Mouse (Mus musculus): ENCODE results near the gene Prkd2.
A peak's percentile ranks its signal among the peaks of the same experiment; 100 is the strongest.

Gene Prkd2

DNA sequence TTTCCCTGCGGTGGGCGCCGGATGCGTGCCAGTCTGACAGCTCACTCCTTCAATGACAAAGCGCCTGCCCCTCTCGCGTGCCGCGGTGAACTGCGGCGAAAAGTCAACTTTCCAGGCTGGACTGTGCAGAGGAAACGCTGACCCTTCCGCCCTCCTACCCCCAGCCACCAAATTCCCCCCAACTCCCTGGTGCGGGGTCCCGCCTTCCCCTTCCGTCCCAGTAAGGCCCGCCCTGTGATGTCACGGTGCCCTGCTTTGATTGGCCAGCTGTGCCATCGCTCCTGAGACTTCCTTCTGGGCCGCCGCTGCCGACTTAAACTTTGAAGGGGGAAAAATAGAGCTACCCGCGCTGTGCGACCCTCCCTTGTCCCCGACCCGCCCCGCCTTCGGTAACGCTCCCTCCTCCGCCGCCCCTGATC is at the start of gene Prkd2:
Prkd2 (plus strand) TSS at position 258 of the 419 bp plus-strand sequence.
- DNase-seq: peak; percentile 96

DNA sequence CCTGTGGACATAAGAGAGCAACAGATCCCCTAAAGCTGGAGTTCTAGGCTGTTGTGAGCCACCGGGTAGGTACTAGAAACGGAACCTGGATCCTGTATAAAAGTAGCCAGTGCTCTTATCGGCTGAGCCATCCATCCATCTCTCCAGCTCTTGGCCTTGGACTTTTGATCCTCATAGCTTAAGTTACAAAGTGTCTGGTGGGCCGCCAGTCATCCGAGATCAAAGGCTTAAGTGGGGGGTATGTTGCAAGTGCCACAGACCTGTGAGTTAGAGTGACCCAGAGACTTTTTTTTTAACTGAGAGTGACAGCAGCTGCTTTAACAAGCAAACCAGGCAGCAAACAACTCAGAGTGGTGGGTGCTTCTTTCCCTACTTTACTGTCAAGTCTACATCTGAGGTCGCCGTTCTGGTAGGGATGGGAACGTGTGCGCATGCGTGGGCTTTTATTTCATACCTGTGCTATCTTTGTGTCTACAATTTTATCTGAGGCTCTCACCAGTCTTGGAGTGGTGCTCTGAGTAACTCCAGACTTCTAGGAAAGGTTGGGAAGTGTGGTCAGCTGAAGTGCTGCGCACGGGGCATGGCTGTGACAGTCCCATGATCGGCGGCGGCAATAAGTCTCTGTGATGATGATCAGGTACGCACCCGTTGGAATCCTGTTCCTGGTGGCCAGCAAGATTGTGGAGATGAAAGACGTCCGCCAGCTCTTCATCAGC is 49.5 kb upstream of the Prkd2 start:
- no peak for DNase-seq

DNA sequence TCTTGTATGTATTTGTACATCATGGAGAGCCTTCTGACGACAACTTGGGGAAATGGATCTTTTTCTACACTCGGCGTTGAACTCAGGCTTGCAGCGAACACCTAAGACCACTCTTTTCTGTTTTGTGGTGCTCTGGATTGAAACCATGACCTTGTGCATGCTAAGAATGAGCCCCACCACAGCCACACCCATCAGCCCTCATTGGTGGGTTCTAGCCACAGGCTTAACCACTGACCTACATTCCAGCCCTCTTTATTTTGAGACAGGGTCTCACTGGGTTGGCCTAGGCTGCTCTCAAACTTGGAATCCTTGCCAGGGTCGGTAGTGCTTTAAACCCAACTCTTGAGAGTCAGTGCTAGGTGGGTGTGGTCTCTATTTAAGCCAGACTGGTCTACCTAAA is 47.8 kb upstream of the Prkd2 start:
- no peak for DNase-seq

DNA sequence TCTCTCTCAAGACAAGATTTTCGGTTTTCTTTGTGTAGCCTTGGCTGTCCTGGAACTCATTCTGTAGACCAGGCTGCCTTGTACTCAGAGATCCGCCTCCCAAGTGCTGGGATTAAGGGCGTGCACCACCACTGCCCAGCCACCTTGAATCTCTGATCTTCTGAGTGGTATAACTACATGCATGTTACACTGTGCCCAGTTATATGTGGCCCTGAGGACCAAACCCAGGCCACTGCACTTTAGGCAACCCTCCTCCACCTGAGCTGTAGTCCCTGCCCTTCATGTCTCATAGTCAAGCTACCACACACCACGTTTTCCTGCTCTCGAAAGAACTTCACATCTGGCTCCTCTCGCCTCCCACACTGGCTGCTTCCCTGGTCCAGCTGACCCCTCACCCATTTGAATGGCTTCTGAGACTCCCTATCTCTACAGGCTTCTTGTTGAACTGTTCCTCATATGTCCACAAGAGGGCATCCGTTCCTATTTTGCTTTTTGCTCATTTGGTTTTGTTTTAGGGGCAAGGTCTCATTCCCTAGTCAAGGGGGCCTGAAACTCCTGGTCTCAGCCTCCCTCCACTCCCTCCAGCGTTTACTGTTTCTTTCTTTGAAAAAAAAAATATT is 38.2 kb upstream of the Prkd2 start:
- peak in 1 of 2 experiments; percentile 28 for DNase-seq

DNA sequence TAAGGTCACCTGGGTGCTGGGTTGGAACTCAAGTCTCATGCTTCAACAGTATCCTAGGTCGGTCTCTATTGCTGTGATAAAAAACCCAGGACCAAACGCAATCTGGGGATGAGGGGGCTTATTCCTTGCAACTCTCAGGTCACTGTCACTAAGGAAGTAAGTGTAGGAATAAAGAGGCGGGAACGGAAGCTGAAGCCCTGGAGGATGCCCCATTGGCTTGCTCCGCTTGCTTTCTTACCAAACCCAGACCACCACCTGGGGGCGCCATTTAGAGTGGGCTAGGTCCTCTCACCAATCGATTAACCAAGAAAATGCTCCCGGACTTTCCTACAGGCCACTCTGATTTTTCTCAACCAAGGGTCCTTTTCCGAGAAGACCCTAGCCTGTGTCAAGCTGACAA is 34.8 kb upstream of the Prkd2 start:
- peak in 1 of 2 experiments; percentile 23 for DNase-seq

DNA sequence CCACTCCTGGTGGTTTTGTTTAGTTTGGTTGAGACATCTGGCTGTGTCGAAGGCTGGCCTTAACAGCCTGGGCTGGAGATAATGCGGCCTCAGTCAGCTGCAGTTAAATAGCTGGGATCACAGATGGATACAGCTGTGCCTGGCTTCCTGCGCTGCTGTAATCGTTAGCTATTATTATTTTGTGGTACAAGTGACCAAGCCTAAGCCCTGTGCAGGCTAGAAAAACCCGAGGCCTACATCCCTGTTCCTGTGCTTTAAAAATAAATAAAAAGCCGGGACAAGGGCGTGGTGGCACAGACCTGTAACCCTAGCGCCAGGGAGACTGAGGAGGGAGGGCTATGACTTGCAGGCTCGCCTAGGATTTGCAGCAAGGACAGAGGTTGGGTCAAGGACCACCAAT is 34.1 kb upstream of the Prkd2 start:
- no peak for DNase-seq

DNA sequence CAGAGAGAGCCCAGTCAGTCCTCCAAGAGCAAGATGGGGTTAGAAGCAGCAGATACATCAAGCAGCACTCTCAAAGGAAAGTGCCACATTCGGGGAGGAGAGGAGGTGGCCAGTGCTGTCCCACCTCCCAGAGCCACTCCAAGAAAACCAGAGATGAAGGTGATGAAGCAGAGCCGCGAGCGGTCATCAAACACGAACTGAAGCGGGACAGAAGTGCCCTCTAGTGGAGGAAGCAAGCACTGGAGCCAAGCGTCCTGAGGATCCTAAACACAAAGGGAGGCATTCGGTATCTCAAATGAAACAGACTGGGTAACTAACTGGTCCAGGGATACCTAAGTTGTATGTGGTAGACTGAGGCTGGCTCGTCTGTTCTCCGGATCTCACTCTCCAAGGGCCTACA is 33.0 kb upstream of the Prkd2 start:
- peak; percentile 82 to 85 for DNase-seq

DNA sequence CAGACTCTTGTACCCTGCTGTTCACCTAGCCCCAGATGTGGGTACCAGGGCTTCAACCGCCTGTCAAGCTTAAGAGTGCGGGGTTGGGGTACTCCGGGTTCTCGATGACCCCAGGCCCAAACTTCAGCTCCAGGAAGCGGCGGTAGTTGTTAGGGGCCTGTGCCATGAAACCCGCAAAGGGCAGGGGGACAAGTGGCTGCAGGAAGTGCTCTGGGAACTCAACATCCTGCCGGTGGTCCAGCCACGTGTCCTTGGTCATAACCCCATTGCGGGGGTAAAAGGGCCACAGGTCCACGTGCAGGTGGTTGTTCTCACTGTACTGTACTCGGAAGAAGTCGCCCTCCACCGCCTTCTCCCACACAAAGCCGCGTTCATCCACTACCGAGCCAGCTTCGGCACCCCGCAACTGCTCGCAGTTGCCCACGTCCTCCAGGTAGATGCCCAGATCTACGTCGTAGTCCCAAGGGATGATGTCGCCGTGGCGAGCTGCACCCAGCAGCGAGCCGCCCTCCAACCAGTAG is 32.2 kb upstream of the Prkd2 start:
- no peak for DNase-seq

DNA sequence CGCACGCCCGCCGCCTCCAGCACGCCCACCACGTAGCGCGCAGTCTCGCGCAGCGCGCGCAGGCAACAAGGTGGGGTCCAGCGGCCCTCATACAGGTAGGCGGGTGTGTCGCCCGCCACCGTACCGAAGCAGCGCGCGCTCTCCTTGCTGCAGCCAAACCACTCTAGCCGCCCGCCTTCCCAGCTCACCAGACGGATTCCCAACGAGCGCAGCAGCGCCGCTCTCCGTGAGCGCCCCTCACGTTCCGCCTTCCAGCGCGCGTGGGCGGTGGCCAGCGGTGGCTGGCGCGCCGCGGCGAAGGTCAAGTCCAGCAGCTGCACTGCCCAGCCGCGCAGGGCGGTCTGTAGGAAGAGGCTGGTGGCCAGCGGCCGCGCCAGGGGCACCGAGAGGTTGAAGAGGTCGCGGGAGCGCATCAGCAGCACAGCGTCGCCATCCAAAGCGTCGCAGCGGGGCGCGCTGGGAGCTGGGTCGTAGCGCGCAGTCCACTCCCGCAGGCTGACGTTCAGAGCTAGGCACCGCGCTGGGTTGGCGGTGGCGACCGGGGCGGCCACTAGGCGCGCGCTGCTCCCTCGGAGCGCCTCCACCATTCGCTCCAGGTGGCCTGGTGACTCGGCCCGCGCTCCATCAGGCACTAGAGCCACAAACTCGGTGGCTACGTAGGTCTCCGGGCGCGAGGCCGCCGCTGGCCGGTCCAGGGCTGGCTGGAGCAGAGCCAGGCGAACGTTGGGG is 31.6 kb upstream of the Prkd2 start:
- peak; percentile 58 to 75 for DNase-seq

DNA sequence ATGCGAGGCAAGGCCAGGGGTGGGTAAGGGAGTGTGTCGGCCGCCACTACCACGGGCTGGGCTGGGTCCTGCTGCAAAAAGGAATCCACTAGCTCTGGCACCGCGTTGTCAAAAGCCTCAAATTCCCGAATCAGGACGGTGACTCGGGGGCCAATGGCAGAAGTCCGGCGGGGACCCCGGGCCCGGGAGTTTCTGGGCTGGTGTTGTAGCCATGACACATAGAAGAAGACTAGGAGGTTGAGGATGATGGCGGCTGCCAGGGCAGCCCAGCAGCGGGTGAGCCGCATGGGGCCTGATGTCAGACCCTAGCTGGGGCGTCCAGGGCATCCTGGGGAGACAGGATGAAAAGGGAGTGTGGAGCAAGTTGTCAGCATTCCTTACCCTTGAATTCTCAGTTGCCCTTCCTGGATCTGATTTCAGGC is 31.0 kb upstream of the Prkd2 start:
- DNase-seq: no peak

DNA sequence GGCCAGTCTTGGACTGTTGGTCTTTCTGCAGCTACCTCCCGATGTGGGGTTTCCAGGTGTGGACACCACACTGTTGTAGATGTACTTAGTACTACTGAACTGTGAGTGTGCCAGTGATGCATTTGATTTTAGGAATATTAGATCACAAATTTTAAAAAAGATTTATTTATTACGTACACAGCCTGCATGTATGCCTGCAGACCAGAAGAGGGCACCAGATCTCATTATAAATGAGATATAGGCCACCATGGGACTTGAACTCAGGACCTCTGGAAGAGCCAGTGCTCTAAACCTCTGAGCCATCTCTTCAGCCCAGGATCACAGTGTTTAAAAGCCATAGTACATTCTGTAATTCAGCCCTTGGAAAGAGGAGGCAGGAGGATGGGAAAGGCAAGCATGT is 30.2 kb upstream of the Prkd2 start:
- DNase-seq: no peak

DNA sequence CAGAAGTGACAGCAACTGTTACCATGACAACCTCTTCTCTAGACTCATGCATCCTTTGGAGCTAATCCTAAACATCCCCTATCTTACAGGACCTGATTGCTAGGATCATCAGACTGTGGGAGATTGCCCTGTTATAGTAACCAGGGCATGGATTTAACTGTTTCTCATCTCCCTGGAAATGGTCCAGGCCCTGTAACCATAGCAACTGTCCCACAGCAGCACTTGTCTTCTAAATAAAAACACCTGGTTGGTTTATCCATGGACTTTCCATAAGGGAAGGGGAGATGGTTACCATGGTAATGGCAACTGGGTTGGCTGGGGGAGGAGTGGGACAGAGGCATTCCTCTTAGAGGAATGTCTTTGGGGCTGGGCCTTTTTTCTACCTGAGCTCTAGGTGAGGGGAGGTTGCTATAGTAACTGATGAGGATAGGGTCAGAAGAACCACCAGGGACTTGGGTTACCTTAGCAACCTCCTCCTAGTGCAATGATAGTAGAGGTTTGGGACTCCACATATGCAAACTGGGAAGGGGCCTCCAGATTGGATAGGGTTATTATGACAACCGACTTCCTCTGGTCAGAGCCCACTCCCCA is 27.3 kb upstream of the Prkd2 start, which contains the start of gene Strn4:
Strn4 (plus strand) TSS at position 539 of the 591 bp plus-strand sequence.
- DNase-seq: peak in 1 of 2 experiments; percentile 51

DNA sequence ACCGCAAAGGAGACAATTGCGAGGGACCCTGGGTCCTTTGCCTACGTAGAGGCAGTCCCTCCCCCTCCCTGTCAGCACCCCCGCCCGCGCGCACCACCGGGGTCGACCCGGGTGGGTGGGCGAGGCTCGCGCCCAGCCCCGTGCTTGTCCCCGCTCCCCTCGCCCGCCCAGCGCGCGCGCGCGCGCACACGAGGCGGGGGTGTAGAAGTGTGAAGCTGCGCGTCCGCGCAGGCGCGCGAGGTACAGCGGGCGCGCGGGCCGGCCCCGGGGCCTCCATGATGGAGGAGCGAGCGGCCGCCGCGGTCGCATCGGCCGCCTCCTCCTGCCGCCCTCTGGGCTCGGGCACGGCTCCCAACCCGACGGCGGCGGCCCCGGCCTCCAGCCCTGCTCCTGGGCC is 26.6 kb upstream of the Prkd2 start:
- peak; percentile 84 to 91 for DNase-seq

DNA sequence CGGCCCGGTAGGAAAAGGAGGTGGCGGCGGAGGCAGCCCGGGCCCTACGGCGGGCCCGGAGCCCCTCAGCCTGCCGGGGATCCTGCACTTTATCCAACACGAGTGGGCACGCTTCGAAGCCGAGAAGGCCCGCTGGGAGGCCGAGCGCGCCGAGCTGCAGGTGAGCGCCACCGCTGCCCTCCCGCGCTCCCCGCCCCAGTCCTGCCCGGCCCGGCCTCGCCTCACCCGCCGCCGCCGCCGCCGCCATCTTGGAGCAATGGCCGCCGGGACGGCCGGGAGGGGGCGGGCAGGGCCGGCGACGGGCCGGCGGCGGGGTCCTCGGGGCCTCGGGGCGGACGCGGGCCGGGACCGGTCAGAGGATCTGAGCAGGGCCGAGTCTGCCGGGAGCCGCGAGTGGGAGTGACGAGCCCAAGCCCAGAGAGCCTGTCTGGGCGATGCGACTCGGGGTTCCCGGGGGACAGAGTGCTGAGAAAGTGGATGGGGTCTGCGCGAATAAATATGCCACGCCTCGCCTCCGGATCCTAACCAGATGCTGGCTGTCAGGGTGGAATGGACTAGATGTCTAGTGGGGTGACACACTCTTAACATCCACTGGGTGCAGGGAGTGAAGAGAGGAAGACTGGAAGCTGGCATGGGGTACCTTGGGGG is 26.1 kb upstream of the Prkd2 start, which contains the start of gene Fkrp:
Fkrp (minus strand) TSS at position 258 of the 648 bp plus-strand sequence.
- peak; percentile 73 to 82 for DNase-seq

DNA sequence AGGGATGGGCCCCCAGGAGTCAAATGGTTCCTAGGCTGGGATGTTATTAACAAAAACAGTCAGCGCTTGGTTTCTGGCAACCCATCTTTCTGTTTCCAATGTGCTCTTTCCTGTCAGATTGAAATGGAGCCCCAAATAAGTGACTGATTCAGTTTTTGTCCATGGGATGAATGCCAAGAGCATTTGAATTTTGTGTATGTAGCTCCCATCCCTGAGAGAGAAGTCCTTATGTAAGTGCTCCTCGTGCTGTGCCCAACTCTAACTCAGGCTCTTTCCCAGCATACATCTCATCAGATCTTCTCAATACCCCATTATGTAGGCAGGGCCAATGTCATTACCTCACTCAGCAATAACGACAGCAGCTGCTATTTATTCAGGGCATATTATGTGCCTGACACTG is 25.0 kb upstream of the Prkd2 start:
- no peak for DNase-seq

DNA sequence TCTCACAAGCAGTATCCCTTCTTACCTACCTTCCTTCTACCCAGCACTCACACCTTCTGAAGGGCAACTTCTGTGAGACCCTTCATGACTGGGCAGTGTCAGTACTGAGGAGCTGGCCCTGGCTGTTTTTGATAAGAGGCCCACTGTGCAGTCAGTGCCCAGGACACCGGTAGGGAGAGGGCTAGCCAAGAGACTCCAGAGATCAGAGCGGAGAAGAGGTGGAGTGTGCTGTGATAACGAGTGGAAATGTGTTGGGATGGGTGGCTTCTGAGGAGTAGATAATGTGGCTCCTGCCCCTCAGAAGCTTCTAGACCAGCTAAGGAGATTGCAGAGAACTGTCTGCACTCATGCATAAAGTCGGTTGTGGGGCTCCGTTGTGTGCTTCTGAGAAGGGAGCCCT is 22.9 kb upstream of the Prkd2 start:
- no peak for DNase-seq

DNA sequence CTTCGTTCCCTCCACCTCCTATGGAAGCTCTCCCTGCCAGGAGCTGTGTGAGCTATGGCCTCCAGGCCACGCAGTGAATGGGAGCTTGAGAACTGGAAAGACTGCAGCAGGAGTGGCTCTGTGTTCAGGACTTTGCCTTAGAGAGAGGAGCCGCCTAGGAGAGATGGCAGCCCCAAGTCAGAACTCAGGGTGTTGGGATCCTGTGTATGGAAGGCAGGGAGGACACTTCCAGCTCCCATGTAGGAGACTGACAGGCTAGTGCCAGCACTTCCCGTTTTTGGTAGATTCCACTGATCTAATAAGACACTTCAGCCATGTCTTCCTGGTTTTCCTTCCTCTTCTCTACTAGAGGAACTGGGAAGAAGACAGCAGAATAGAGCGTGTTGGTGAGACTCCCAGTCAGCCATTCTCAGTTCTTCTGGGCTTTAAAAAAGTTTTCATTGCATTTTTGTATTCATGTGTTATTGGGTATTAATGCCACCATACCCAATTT is 22.4 kb upstream of the Prkd2 start:
- no peak for DNase-seq

DNA sequence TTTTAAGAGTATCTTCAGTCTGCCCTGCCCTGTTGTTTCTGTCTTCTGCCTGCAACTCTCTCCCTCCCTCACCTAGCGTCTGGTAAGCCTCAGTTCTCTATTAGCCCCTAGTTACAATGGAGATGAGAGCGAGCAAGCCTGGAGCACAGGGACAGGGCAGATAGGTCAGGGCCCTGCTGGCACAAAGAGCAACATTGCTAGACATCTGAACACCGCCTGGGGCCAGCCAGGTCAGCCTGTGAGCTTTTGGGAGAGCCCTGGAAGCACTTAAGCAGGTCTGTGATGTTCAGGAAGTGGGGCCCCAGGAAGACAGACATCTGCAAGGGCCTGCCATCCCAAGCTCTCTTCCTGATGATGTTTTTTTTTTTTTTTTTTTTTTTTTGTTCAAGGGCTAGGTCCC is 21.6 kb upstream of the Prkd2 start:
- DNase-seq: no peak

DNA sequence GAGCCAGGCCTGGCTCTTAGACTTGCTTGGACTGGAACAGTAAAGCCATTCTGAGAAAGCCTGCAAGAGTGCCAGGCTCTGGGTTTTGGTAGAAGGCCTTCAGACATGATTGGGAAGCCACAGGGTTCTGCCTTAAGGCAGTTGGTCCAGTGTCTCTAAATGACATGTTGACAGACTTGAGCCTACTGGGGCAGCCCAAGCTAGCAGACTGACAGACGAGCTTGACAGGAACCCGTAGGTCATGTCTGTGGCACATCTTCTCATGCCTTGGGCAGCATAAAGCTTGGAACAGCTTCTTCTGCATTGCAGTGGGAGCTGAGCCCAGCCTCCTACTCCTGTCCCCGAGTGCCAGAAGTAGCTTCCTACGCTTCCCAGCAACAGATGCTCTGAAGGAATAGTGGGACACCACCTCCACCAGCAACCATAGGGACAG is 21.0 kb upstream of the Prkd2 start:
- DNase-seq: no peak

DNA sequence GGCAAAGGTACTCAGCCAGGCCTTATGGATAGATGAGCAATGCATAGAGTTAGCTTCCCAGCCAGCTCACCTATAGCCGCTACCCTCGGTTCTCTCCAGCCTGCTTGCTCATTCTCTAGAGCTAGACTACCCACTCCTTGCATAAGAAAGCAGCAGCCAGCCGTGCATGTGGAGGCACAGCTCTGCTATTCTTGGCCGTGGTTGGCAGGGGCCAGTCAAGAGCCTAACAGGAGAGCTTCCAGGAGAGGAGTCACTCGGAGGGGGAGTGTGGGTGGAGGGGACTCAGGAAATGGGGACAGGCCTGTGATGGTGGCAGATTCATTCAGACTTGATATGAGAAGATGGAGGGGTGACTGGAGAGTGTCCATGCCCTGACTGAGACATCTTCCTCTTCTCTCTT is 19.0 kb upstream of the Prkd2 start:
- DNase-seq: no peak

DNA sequence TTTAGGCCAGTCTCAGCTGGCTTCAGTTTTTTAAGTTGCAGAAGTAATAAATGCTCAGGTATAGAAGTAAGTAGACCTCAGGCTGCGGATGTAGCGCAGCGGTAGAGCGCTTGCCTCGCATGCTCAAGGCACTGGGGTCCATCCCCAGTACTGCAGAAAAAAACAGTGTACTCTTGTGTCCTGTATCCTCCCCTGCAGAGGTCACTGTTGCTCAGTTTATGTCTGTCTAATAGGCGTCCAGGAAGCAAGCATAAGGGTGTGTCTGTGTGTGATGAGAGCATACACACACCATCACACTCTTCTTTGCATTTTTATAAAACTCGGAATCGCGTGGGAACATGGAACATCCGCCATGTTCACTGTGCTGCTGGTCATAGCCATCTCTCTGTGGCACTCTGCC is 16.9 kb upstream of the Prkd2 start:
- DNase-seq: peak in 1 of 2 experiments; percentile 39

DNA sequence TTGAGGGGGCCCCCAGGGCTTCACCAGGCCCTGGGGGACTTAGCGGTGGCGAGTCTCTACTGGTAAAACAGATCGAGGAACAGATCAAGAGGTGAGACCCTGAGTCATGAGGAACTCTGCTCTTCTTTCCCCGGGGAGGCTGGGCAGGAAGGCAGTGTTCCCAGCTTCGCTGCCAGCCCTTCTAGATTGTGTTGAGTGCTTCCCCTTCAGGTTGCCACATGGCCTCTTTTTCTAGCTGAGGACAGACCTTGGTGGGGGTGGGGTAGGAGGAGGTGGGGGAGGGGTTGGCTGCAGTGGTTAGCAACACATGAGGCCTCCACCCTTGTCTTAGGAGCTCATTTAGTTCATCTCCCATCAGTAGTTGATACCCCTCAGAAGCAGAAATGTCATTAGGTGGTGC is 16.1 kb upstream of the Prkd2 start:
- no peak for DNase-seq

All from kidney, postnatal 4 days (tissue).